Mouse (Mus musculus): ENCODE data around the gene Cacna1d. TPM values are rescaled to one million over a fixed set of nuclear protein-coding genes. Genes with fewer than 3 reads are reported as not detected.
A peak's percentile ranks its signal among the peaks of the same experiment; 100 is the strongest.

Gene Cacna1d
- total RNA-seq, 2 experiments from 2014 or later = 51.9 to 52.2 TPM

GRCm38 (mm10) chr14:30255701-30256400 lies 235.4 kb downstream of the Cacna1d start:
- TF ChIP-seq CTCF (conservative IDR thresholded peaks at IDR 0.05) = no peak
- Histone ChIP-seq H3K4me3 (no peak overlapping the region), H3K27ac (peak overlapping the region; percentile 76)
- peak in 1 of 2 experiments; percentile 34 for DNase-seq (ENCODE audit: low spot score in 2 of 2)

GRCm38 (mm10) chr14:30254776-30255175 lies 236.5 kb downstream of the Cacna1d start:
- DNase-seq (ENCODE audit: low spot score in 2 of 2) = no peak
- H3K4me3 ChIP-seq = no peak overlapping the region
- H3K27ac ChIP-seq = no peak overlapping the region
- TF ChIP-seq CTCF (conservative IDR thresholded peaks at IDR 0.05) = no peak

GRCm38 (mm10) chr14:30252824-30253223 lies 238.4 kb downstream of the Cacna1d start:
- no peak overlapping the region for H3K27ac ChIP-seq
- H3K4me3 ChIP-seq = no peak overlapping the region
- TF ChIP-seq CTCF (conservative IDR thresholded peaks at IDR 0.05) = no peak
- DNase-seq (ENCODE audit: low spot score in 2 of 2) = no peak

GRCm38 (mm10) chr14:30251351-30251750 lies 239.9 kb downstream of the Cacna1d start:
- TF ChIP-seq CTCF (conservative IDR thresholded peaks at IDR 0.05) = no peak
- DNase-seq (ENCODE audit: low spot score in 2 of 2) = no peak
- H3K4me3 ChIP-seq = no peak overlapping the region
- no peak overlapping the region for H3K27ac ChIP-seq

- no peak overlapping the region for H3K4me3 ChIP-seq
- no peak for TF ChIP-seq CTCF (conservative IDR thresholded peaks at IDR 0.05)
- H3K27ac ChIP-seq = no peak overlapping the region
Measured at GRCm38 (mm10) chr14:30249591-30249990, 241.7 kb downstream of the Cacna1d start.

GRCm38 (mm10) chr14:30248811-30249210 lies 242.4 kb downstream of the Cacna1d start:
- H3K27ac ChIP-seq = 0 out of 2 replicates have a peak overlapping the region, but pooled peaks have one; percentile 51

More at GRCm38 (mm10) chr14:30249591-30249990, 241.7 kb downstream of the Cacna1d start:
- DNase-seq (ENCODE audit: low spot score in 2 of 2) = no peak

GRCm38 (mm10) chr14:30248121-30248520 lies 243.1 kb downstream of the Cacna1d start:
- Histone ChIP-seq H3K4me3 (no peak overlapping the region), H3K27ac (peak overlapping the region; percentile 47; the same call in 1 of the 2 replicates)
- no peak for TF ChIP-seq CTCF (conservative IDR thresholded peaks at IDR 0.05)
- no peak for DNase-seq (ENCODE audit: low spot score in 2 of 2)

More at GRCm38 (mm10) chr14:30248811-30249210, 242.4 kb downstream of the Cacna1d start:
- DNase-seq (ENCODE audit: low spot score in 2 of 2) = no peak
- TF ChIP-seq CTCF (conservative IDR thresholded peaks at IDR 0.05) = no peak
- no peak overlapping the region for H3K4me3 ChIP-seq

- no peak overlapping the region for H3K4me3 ChIP-seq
- no peak overlapping the region for H3K27ac ChIP-seq
- DNase-seq (ENCODE audit: low spot score in 2 of 2) = no peak
- no peak for TF ChIP-seq CTCF (conservative IDR thresholded peaks at IDR 0.05)
Measured at GRCm38 (mm10) chr14:30247606-30248005, 243.6 kb downstream of the Cacna1d start.

- Histone ChIP-seq H3K4me3 (no peak overlapping the region), H3K27ac (no peak overlapping the region)
- no peak for DNase-seq (ENCODE audit: low spot score in 2 of 2)
- TF ChIP-seq CTCF (conservative IDR thresholded peaks at IDR 0.05) = no peak
Measured at GRCm38 (mm10) chr14:30244776-30245175, 246.5 kb downstream of the Cacna1d start.

- no peak for DNase-seq (ENCODE audit: low spot score in 2 of 2)
- TF ChIP-seq CTCF (conservative IDR thresholded peaks at IDR 0.05) = no peak
- Histone ChIP-seq H3K4me3 (no peak overlapping the region), H3K27ac (no peak overlapping the region)
Measured at GRCm38 (mm10) chr14:30242818-30243205, 248.4 kb downstream of the Cacna1d start.

GRCm38 (mm10) chr14:30242166-30242817 lies 249.0 kb downstream of the Cacna1d start:
- Histone ChIP-seq H3K27ac (no peak overlapping the region), H3K4me3 (no peak overlapping the region)
- no peak for TF ChIP-seq CTCF (conservative IDR thresholded peaks at IDR 0.05)
- DNase-seq (ENCODE audit: low spot score in 2 of 2) = no peak

GRCm38 (mm10) chr14:30240916-30241515 lies 250.2 kb downstream of the Cacna1d start:
- DNase-seq (ENCODE audit: low spot score in 2 of 2) = no peak
- TF ChIP-seq CTCF (conservative IDR thresholded peaks at IDR 0.05) = no peak
- H3K4me3 ChIP-seq = no peak overlapping the region
- no peak overlapping the region for H3K27ac ChIP-seq

- Histone ChIP-seq H3K4me3 (no peak overlapping the region), H3K27ac (no peak overlapping the region)
- no peak for TF ChIP-seq CTCF (conservative IDR thresholded peaks at IDR 0.05)
- DNase-seq (ENCODE audit: low spot score in 2 of 2) = no peak
Measured at GRCm38 (mm10) chr14:30238807-30239206, 252.4 kb downstream of the Cacna1d start.

Data from layer of hippocampus, adult 2 months (tissue).